Mouse (Mus musculus) heart, adult 2 months (tissue): Measurements from ENCODE around the gene Tsga8.

Experiments used
- CTCF ChIP-seq: fragments of 200-600 bp; IDR thresholded peaks from 2 replicates; pipeline ENCODE4 v1.8.1; 2022; ENCODE audit warnings: antibody characterized with exemption, mild to moderate bottlenecking, moderate library complexity
- EP300 ChIP-seq: fragments of 200-500 bp; IDR thresholded peaks from 2 replicates; pipeline ENCODE4 v1.6.1; 2011; ENCODE audit warnings: low read depth, low read length, control low read depth; ENCODE audit not compliant: insufficient read depth

- TF ChIP-seq CTCF: no peak
- TF ChIP-seq EP300: no peak
Measured at GRCm38 (mm10) chrX:83487598-83487997, at the start of gene Tsga8.
